Mouse (Mus musculus): ENCODE data around the gene Usp11. TPM values are rescaled to one million over a fixed set of nuclear protein-coding genes. Genes with fewer than 3 reads are reported as not detected.

The Usp11 gene
- polyA plus RNA-seq, 1 experiment = 24.5 TPM

GRCm38 (mm10) chrX:20662317-20662715 lies 41.4 kb upstream of the Usp11 start:
- Histone ChIP-seq H3K36me3 (ENCODE audit: control insufficient read depth, insufficient read depth) (no peaks in the 10 kb centered on the region), H3K4me2 (ENCODE audit: low read depth) (peak overlapping the region; percentile 34), H3K79me2 (ENCODE audit: control insufficient read depth, insufficient read depth) (peaks cover 42% of the 10 kb centered on the region), H3K27me3 (ENCODE audit: control insufficient read depth, insufficient read depth, insufficient read length) (no peaks in the 10 kb centered on the region), H3ac (ENCODE audit: control insufficient read depth, insufficient read length) (peak overlapping the region; percentile 65), H3K4me3 (peak overlapping the region; percentile 95)
- no peak for TF ChIP-seq CEBPB (IDR thresholded peaks at IDR 0.05; ENCODE audit: insufficient read depth, poor library complexity, severe bottlenecking)
- TF ChIP-seq MYOD1 (IDR thresholded peaks at IDR 0.05; ENCODE audit: control insufficient read depth in 1 of 3, insufficient read length in 2 of 3, low read depth in 2 of 3) = no peak
- TF ChIP-seq POLR2AphosphoS2 (IDR thresholded peaks at IDR 0.05; ENCODE audit: insufficient read length, low read depth) = no peak
- no peak for TF ChIP-seq E2F4 (IDR thresholded peaks at IDR 0.05; ENCODE audit: insufficient read depth)
- TF ChIP-seq MYOG (IDR thresholded peaks at IDR 0.05; ENCODE audit: control insufficient read depth in 1 of 3, insufficient read depth in 1 of 3, insufficient read length in 2 of 3, low read depth in 2 of 3) = no peak
- no peak for TF ChIP-seq POLR2A (IDR thresholded peaks at IDR 0.05; ENCODE audit: insufficient read length, low read depth)
- TF ChIP-seq TCF3 (IDR thresholded peaks at IDR 0.05; ENCODE audit: insufficient read length, low read depth) = no peak
- no peak for TF ChIP-seq SRF (IDR thresholded peaks at IDR 0.05; ENCODE audit: control insufficient read depth, insufficient read length, low read depth)
- TF ChIP-seq MAX (IDR thresholded peaks at IDR 0.05; ENCODE audit: low read depth) = no peak
- TF ChIP-seq TCF12 (IDR thresholded peaks at IDR 0.05; ENCODE audit: insufficient read depth, poor library complexity, severe bottlenecking) = no peak
- no peak for TF ChIP-seq USF1 (IDR thresholded peaks at IDR 0.05; ENCODE audit: low read depth)
- no peak for TF ChIP-seq REST (IDR thresholded peaks at IDR 0.05; ENCODE audit: insufficient read depth, insufficient read length)

GRCm38 (mm10) chrX:20662716-20663443 lies 40.8 kb upstream of the Usp11 start:
- Histone ChIP-seq H3K79me2 (ENCODE audit: control insufficient read depth, insufficient read depth) (peaks cover 42% of the 10 kb centered on the region), H3K36me3 (ENCODE audit: control insufficient read depth, insufficient read depth) (no peaks in the 10 kb centered on the region), H3ac (ENCODE audit: control insufficient read depth, insufficient read length) (peak overlapping the region; percentile 65), H3K4me2 (ENCODE audit: low read depth) (peak overlapping the region; percentile 69), H3K27me3 (ENCODE audit: control insufficient read depth, insufficient read depth, insufficient read length) (no peaks in the 10 kb centered on the region), H3K4me3 (peak overlapping the region; percentile 95)
- TF ChIP-seq MYOG (IDR thresholded peaks at IDR 0.05; ENCODE audit: control insufficient read depth in 1 of 3, insufficient read depth in 1 of 3, insufficient read length in 2 of 3, low read depth in 2 of 3) (no peak), SRF (IDR thresholded peaks at IDR 0.05; ENCODE audit: control insufficient read depth, insufficient read length, low read depth) (no peak), USF1 (IDR thresholded peaks at IDR 0.05; ENCODE audit: low read depth) (no peak), POLR2A (IDR thresholded peaks at IDR 0.05; ENCODE audit: insufficient read length, low read depth) (peak; percentile 84), MAX (IDR thresholded peaks at IDR 0.05; ENCODE audit: low read depth) (no peak), POLR2AphosphoS2 (IDR thresholded peaks at IDR 0.05; ENCODE audit: insufficient read length, low read depth) (peak; percentile 95), CEBPB (IDR thresholded peaks at IDR 0.05; ENCODE audit: insufficient read depth, poor library complexity, severe bottlenecking) (no peak)

GRCm38 (mm10) chrX:20663444-20663790 lies 40.3 kb upstream of the Usp11 start:
- Histone ChIP-seq H3K27me3 (ENCODE audit: control insufficient read depth, insufficient read depth, insufficient read length) (no peaks in the 10 kb centered on the region), H3K4me3 (peak overlapping the region; percentile 95), H3ac (ENCODE audit: control insufficient read depth, insufficient read length) (peak overlapping the region; percentile 65), H3K79me2 (ENCODE audit: control insufficient read depth, insufficient read depth) (peaks cover 42% of the 10 kb centered on the region), H3K4me2 (ENCODE audit: low read depth) (peak overlapping the region; percentile 69), H3K36me3 (ENCODE audit: control insufficient read depth, insufficient read depth) (no peaks in the 10 kb centered on the region)
- TF ChIP-seq CEBPB (IDR thresholded peaks at IDR 0.05; ENCODE audit: insufficient read depth, poor library complexity, severe bottlenecking) (no peak), MAX (IDR thresholded peaks at IDR 0.05; ENCODE audit: low read depth) (no peak), SRF (IDR thresholded peaks at IDR 0.05; ENCODE audit: control insufficient read depth, insufficient read length, low read depth) (no peak), POLR2AphosphoS2 (IDR thresholded peaks at IDR 0.05; ENCODE audit: insufficient read length, low read depth) (no peak), USF1 (IDR thresholded peaks at IDR 0.05; ENCODE audit: low read depth) (no peak), MYOG (IDR thresholded peaks at IDR 0.05; ENCODE audit: control insufficient read depth in 1 of 3, insufficient read depth in 1 of 3, insufficient read length in 2 of 3, low read depth in 2 of 3) (no peak), MYOD1 (IDR thresholded peaks at IDR 0.05; ENCODE audit: control insufficient read depth in 1 of 3, insufficient read length in 2 of 3, low read depth in 2 of 3) (no peak), E2F4 (IDR thresholded peaks at IDR 0.05; ENCODE audit: insufficient read depth) (no peak), POLR2A (IDR thresholded peaks at IDR 0.05; ENCODE audit: insufficient read length, low read depth) (no peak), TCF12 (IDR thresholded peaks at IDR 0.05; ENCODE audit: insufficient read depth, poor library complexity, severe bottlenecking) (no peak), REST (IDR thresholded peaks at IDR 0.05; ENCODE audit: insufficient read depth, insufficient read length) (no peak), TCF3 (IDR thresholded peaks at IDR 0.05; ENCODE audit: insufficient read length, low read depth) (no peak)

DNA sequence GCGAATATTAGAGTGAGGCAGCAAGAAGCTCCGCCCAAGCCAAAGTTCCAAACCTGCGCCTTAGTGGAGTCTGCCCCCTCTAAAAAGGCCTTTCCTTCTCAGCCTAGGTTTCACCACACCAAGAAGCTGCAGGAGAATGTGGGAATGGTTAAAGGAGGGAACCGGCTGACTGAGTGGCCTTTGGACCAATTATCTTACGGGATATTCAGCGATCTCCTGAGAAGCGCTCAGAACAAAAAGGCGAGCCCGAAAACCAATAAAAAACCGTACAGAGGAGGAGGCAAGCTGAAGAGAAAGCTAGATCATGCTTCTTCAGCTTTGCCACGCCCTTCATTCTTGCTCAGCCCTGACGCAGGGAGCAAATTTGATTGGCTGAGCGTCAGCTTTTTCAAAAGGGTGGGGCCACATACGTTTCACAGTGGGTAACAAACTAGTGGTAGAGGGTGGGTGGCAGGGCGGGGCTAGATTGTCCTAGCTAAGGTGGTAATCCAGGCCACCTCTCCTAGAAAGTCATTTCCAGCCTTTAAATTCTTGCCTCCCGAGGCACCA lies 16.1 kb upstream of the Usp11 start, which contains the start of gene Cdk16:
TSS of gene Cdk16 (plus strand) at position 436 of the 549 bp plus-strand sequence.
- no peak for TF ChIP-seq POLR2A (IDR thresholded peaks at IDR 0.05; ENCODE audit: insufficient read length, low read depth)
- no peak for TF ChIP-seq MAX (IDR thresholded peaks at IDR 0.05; ENCODE audit: low read depth)
- TF ChIP-seq CEBPB (IDR thresholded peaks at IDR 0.05; ENCODE audit: insufficient read depth, poor library complexity, severe bottlenecking) = no peak
- TF ChIP-seq REST (IDR thresholded peaks at IDR 0.05; ENCODE audit: insufficient read depth, insufficient read length) = no peak
- TF ChIP-seq E2F4 (IDR thresholded peaks at IDR 0.05; ENCODE audit: insufficient read depth) = peak; percentile 43
- Histone ChIP-seq H3K4me3 (peak within 1 kb of the TSS; percentile 42), H3K27me3 (ENCODE audit: control insufficient read depth, insufficient read depth, insufficient read length) (no peaks in the 10 kb centered on the region), H3K4me2 (ENCODE audit: low read depth) (peak within 1 kb of the TSS; percentile 98), H3ac (ENCODE audit: control insufficient read depth, insufficient read length) (peak within 1 kb of the TSS; percentile 90), H3K79me2 (ENCODE audit: control insufficient read depth, insufficient read depth) (peaks cover 40% of the 10 kb centered on the region), H3K36me3 (ENCODE audit: control insufficient read depth, insufficient read depth) (peaks cover 4% of the 10 kb centered on the region)
